Mouse (Mus musculus) megakaryocyte, embryonic 14.5 days (primary cell): ENCODE results near the gene Gm11011.

Experiments
- FLI1 ChIP-seq: IDR thresholded peaks from 2 replicates; pipeline ENCODE4 v1.6.1; 2012; ENCODE audit warnings: low read length, inconsistent platforms, mixed read lengths
- GATA1 ChIP-seq: IDR thresholded peaks from 3 replicates; pipeline ENCODE4 v1.6.1; 2012; ENCODE audit warnings: mixed read lengths, low read length, inconsistent platforms, borderline replicate concordance

DNA sequence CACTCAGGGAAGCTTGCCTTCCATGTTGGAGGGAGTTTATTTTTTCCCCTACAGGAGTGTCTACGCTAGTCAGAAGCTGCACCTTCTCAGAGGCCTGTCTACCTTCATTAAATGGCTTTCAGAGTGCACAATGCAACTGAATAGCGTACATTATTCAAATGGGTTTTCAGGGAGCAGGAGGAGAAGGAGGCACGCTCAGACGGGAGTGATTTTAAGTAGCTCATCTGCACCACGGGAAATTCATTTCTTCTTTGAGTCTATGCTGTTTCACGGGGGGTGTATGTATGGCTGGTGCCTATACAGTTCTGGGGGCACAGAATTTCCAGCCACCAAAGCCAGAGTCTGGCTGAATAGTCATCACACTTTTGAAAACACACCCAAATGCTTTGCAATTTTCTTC is 9.8 kb upstream of the Gm11011 start:
- TF ChIP-seq GATA1 (no peak), FLI1 (no peak)
